Mouse (Mus musculus): ENCODE results near the gene Tns1. TPM values are rescaled to one million over a fixed set of nuclear protein-coding genes. Genes with fewer than 3 reads are reported as not detected.
A peak's percentile ranks its signal among the peaks of the same experiment; 100 is the strongest.

Tns1 gene
- polyA plus RNA-seq, 1 experiment: 118 TPM

DNA sequence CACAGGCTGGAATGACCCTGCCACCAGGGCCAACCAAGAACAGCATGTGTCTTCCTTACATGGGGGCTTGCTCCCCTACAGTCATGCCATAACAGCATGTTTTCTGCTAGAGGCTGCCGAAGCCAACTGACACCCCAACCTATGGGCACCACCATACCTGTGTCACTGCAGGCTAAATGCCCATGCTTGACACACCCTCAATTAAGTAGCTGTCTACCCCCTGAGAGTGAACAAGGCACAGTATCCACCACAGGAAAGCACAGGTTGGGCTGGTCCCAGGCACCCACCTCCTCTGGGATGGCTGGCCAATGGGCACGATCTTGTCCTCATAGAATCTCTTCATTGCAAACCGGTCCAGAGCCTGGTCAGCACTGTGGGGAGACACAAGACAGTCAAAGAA is 134.2 kb downstream of the Tns1 start:
- H3K79me3 ChIP-seq (ENCODE audit: low read depth): no peaks in the 10 kb centered on the region
- peaks cover 80% of the 10 kb centered on the region for H3K36me3 ChIP-seq (ENCODE audit: control insufficient read depth, insufficient read depth)
- no peak for TF ChIP-seq FOSL1 (IDR thresholded peaks at IDR 0.05; ENCODE audit: insufficient read depth, low read length, poor library complexity, severe bottlenecking)
- TF ChIP-seq CEBPB (IDR thresholded peaks at IDR 0.05; ENCODE audit: low read depth): no peak
- TF ChIP-seq MYOG (IDR thresholded peaks at IDR 0.05; ENCODE audit: control insufficient read depth, extremely low read depth, insufficient read length): no peak
- no peak for TF ChIP-seq CTCF (IDR thresholded peaks at IDR 0.05; ENCODE audit: control insufficient read depth, insufficient read depth, insufficient read length)
- TF ChIP-seq USF1 (IDR thresholded peaks at IDR 0.05; ENCODE audit: low read depth): no peak
- TF ChIP-seq MYOD1 (IDR thresholded peaks at IDR 0.05; ENCODE audit: control insufficient read depth, insufficient read length, low read depth): no peak
- no peak for TF ChIP-seq MAX (IDR thresholded peaks at IDR 0.05)
- no peak overlapping the region for H3K4me3 ChIP-seq (ENCODE audit: insufficient read depth, poor library complexity, severe bottlenecking)
- no peaks in the 10 kb centered on the region for H3K79me2 ChIP-seq (ENCODE audit: control insufficient read depth, insufficient read depth)
- no peak overlapping the region for H3ac ChIP-seq (ENCODE audit: control insufficient read depth, insufficient read length, low read depth)
- no peaks in the 10 kb centered on the region for H3K27me3 ChIP-seq (ENCODE audit: control insufficient read depth, insufficient read depth, insufficient read length)

DNA sequence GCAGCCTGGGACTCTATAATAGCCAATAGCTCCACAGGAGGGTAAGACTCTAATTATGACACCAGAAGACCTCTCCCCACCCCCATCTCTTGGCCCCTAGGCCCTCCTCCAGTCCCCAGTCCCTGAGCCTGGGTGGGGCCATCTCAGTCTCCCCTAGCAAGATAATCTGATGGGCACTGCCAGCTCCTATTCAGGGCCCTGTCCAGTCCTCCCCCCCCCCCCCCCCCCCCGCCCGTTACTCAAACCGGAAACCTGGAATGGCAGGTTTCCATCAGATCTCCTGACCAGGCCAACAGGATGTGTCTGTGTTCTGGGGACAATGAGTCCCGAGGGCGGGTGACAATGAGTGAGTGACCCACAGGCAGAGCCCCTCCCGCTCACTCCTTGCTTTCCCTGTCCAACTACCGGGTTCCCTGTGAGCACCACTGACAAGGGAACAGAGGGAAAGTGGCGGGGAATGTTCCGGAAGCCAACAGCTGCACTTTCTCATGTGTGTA is 136.5 kb downstream of the Tns1 start:
- TF ChIP-seq FOSL1 (IDR thresholded peaks at IDR 0.05; ENCODE audit: insufficient read depth, low read length, poor library complexity, severe bottlenecking) (no peak), MAX (IDR thresholded peaks at IDR 0.05) (no peak), USF1 (IDR thresholded peaks at IDR 0.05; ENCODE audit: low read depth) (no peak), CTCF (IDR thresholded peaks at IDR 0.05; ENCODE audit: control insufficient read depth, insufficient read depth, insufficient read length) (no peak), MYOG (IDR thresholded peaks at IDR 0.05; ENCODE audit: control insufficient read depth, extremely low read depth, insufficient read length) (no peak), MYOD1 (IDR thresholded peaks at IDR 0.05; ENCODE audit: control insufficient read depth, insufficient read length, low read depth) (no peak), CEBPB (IDR thresholded peaks at IDR 0.05; ENCODE audit: low read depth) (no peak)
- H3ac ChIP-seq (ENCODE audit: control insufficient read depth, insufficient read length, low read depth): no peak overlapping the region
- H3K36me3 ChIP-seq (ENCODE audit: control insufficient read depth, insufficient read depth): peaks cover 82% of the 10 kb centered on the region

GRCm38 (mm10) chr1:73986268-73987045 is 137.8 kb downstream of the Tns1 start:
- Histone ChIP-seq H3K4me3 (ENCODE audit: insufficient read depth, poor library complexity, severe bottlenecking) (no peak overlapping the region), H3K36me3 (ENCODE audit: control insufficient read depth, insufficient read depth) (peaks cover 80% of the 10 kb centered on the region), H3K79me3 (ENCODE audit: low read depth) (no peaks in the 10 kb centered on the region), H3K79me2 (ENCODE audit: control insufficient read depth, insufficient read depth) (no peaks in the 10 kb centered on the region), H3ac (ENCODE audit: control insufficient read depth, insufficient read length, low read depth) (no peak overlapping the region), H3K27me3 (ENCODE audit: control insufficient read depth, insufficient read depth, insufficient read length) (no peaks in the 10 kb centered on the region)
- peak; percentile 40 for TF ChIP-seq CTCF (IDR thresholded peaks at IDR 0.05; ENCODE audit: control insufficient read depth, insufficient read depth, insufficient read length)
- no peak for TF ChIP-seq USF1 (IDR thresholded peaks at IDR 0.05; ENCODE audit: low read depth)

More for the DNA sequence above, 136.5 kb downstream of the Tns1 start:
- Histone ChIP-seq H3K79me2 (ENCODE audit: control insufficient read depth, insufficient read depth) (no peaks in the 10 kb centered on the region), H3K27me3 (ENCODE audit: control insufficient read depth, insufficient read depth, insufficient read length) (no peaks in the 10 kb centered on the region), H3K79me3 (ENCODE audit: low read depth) (no peaks in the 10 kb centered on the region), H3K4me3 (ENCODE audit: insufficient read depth, poor library complexity, severe bottlenecking) (no peak overlapping the region)

DNA sequence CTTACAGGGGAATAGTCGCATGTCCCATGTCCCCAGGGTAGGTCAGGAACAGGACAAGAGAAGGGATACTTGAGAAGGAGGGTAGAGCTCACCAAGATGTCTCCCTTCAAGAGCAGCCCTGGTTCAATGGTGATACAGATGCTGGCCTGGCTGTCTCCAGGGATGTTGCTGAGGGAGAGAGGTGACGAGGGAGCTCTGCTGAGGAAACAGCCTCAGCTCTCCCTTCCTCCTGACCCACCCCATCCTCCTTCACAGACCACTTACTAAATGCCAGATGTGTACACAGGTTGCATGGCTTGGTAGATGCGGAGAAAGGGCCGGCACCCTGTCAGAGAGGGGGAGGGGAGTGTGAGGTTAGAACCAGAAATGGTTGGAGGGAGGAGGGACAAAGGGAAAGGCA is 138.6 kb downstream of the Tns1 start:
- Histone ChIP-seq H3K27me3 (ENCODE audit: control insufficient read depth, insufficient read depth, insufficient read length) (no peaks in the 10 kb centered on the region), H3K36me3 (ENCODE audit: control insufficient read depth, insufficient read depth) (peaks cover 78% of the 10 kb centered on the region), H3ac (ENCODE audit: control insufficient read depth, insufficient read length, low read depth) (no peak overlapping the region), H3K4me3 (ENCODE audit: insufficient read depth, poor library complexity, severe bottlenecking) (no peak overlapping the region), H3K79me3 (ENCODE audit: low read depth) (no peaks in the 10 kb centered on the region), H3K79me2 (ENCODE audit: control insufficient read depth, insufficient read depth) (no peaks in the 10 kb centered on the region)
- no peak for TF ChIP-seq FOSL1 (IDR thresholded peaks at IDR 0.05; ENCODE audit: insufficient read depth, low read length, poor library complexity, severe bottlenecking)
- TF ChIP-seq USF1 (IDR thresholded peaks at IDR 0.05; ENCODE audit: low read depth): no peak
- no peak for TF ChIP-seq MAX (IDR thresholded peaks at IDR 0.05)
- TF ChIP-seq CEBPB (IDR thresholded peaks at IDR 0.05; ENCODE audit: low read depth): no peak
- TF ChIP-seq MYOG (IDR thresholded peaks at IDR 0.05; ENCODE audit: control insufficient read depth, extremely low read depth, insufficient read length): no peak
- TF ChIP-seq MYOD1 (IDR thresholded peaks at IDR 0.05; ENCODE audit: control insufficient read depth, insufficient read length, low read depth): no peak
- TF ChIP-seq CTCF (IDR thresholded peaks at IDR 0.05; ENCODE audit: control insufficient read depth, insufficient read depth, insufficient read length): no peak

DNA sequence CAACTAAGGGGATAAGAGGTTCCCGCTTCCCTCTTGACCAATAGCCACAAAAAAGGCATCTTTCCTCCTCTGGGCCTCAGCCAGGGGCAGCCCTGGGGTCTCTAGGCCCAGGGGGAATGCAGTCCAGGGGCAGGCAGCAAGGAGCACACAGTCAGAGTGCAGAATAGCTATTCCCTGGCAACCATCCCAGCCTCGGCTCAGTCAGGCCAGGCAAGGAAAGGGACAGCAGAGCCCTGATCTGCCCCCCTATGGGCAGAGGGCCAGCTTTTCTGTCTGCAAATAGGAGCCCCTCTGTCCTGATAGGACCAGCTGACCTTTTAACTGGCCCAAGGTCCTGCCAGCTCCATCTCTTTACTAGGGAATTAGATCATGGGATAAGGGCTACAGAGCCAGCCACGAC is 145.0 kb downstream of the Tns1 start:
- Histone ChIP-seq H3ac (ENCODE audit: control insufficient read depth, insufficient read length, low read depth) (no peak overlapping the region), H3K4me3 (ENCODE audit: insufficient read depth, poor library complexity, severe bottlenecking) (no peak overlapping the region), H3K36me3 (ENCODE audit: control insufficient read depth, insufficient read depth) (peaks cover 59% of the 10 kb centered on the region), H3K79me3 (ENCODE audit: low read depth) (no peaks in the 10 kb centered on the region), H3K79me2 (ENCODE audit: control insufficient read depth, insufficient read depth) (no peaks in the 10 kb centered on the region), H3K27me3 (ENCODE audit: control insufficient read depth, insufficient read depth, insufficient read length) (no peaks in the 10 kb centered on the region)
- TF ChIP-seq MYOG (IDR thresholded peaks at IDR 0.05; ENCODE audit: control insufficient read depth, extremely low read depth, insufficient read length) (no peak), CTCF (IDR thresholded peaks at IDR 0.05; ENCODE audit: control insufficient read depth, insufficient read depth, insufficient read length) (no peak), USF1 (IDR thresholded peaks at IDR 0.05; ENCODE audit: low read depth) (no peak), MYOD1 (IDR thresholded peaks at IDR 0.05; ENCODE audit: control insufficient read depth, insufficient read length, low read depth) (no peak), FOSL1 (IDR thresholded peaks at IDR 0.05; ENCODE audit: insufficient read depth, low read length, poor library complexity, severe bottlenecking) (no peak), MAX (IDR thresholded peaks at IDR 0.05) (no peak), CEBPB (IDR thresholded peaks at IDR 0.05; ENCODE audit: low read depth) (no peak)

All from C2C12 (cell line).